Mouse (Mus musculus) megakaryocyte, embryonic 14.5 days (primary cell): ENCODE measurements at regions not wholly inside any gene's neighbourhood (a gene's known extent, or its start where the extent isn't known, plus 50 kb on each side); places are given as distances from the start of the nearest gene placed in this dataset.
A peak's percentile ranks its signal among the peaks of the same experiment; 100 is the strongest.

Experiments used
- H3K27me3 ChIP-seq: replicated peaks from 2 replicates; pipeline ENCODE3; 2012; ENCODE audit warnings: inconsistent platforms
- H3K36me3 ChIP-seq: replicated peaks from 2 replicates; pipeline ENCODE3; 2012; ENCODE audit warnings: low read length, inconsistent platforms, mixed read lengths
- H3K4me1 ChIP-seq: 2 replicates; pipeline ENCODE4 v1.6.1; 2012; ENCODE audit warnings: inconsistent platforms
- H3K4me3 ChIP-seq: replicated peaks from 2 replicates; pipeline ENCODE3; 2012; ENCODE audit warnings: moderate library complexity, mild to moderate bottlenecking, inconsistent platforms
- H3K9me3 ChIP-seq: 2 replicates; pipeline ENCODE4 v1.6.1; 2012; ENCODE audit warnings: inconsistent platforms
- FLI1 ChIP-seq: IDR thresholded peaks from 2 replicates; pipeline ENCODE4 v1.6.1; 2012; ENCODE audit warnings: low read length, inconsistent platforms, mixed read lengths
- GATA1 ChIP-seq: IDR thresholded peaks from 3 replicates; pipeline ENCODE4 v1.6.1; 2012; ENCODE audit warnings: mixed read lengths, low read length, inconsistent platforms, borderline replicate concordance

- Histone ChIP-seq H3K27me3 (peaks cover 7% of the 10 kb centered on the region), H3K9me3 (peaks cover 13% of the 10 kb centered on the region), H3K4me3 (no peak overlapping the region), H3K36me3 (no peaks in the 10 kb centered on the region), H3K4me1 (peaks cover 58% of the 10 kb centered on the region)
- TF ChIP-seq FLI1 (no peak), GATA1 (peak; percentile 73; the same call in 1 of the 3 replicates)
Observed at GRCm38 (mm10) chr11:57432299-57432698, 86.1 kb downstream of the Fam114a2 start.

- H3K4me3 ChIP-seq, result no peak overlapping the region
- no peaks in the 10 kb centered on the region for H3K36me3 ChIP-seq
- H3K9me3 ChIP-seq, result peaks cover 9% of the 10 kb centered on the region
- peaks cover 10% of the 10 kb centered on the region for H3K27me3 ChIP-seq
- no peak for TF ChIP-seq GATA1
- no peak for TF ChIP-seq FLI1
- peaks cover 61% of the 10 kb centered on the region for H3K4me1 ChIP-seq
Observed at GRCm38 (mm10) chr11:57431886-57432285, 86.5 kb downstream of the Fam114a2 start.

- Histone ChIP-seq H3K4me1 (peaks cover 31% of the 10 kb centered on the region), H3K36me3 (no peaks in the 10 kb centered on the region), H3K4me3 (no peak overlapping the region), H3K27me3 (peaks cover 10% of the 10 kb centered on the region), H3K9me3 (no peaks in the 10 kb centered on the region)
- TF ChIP-seq GATA1 (no peak), FLI1 (no peak)
Observed at GRCm38 (mm10) chr11:57426046-57426805, 92.2 kb downstream of the Fam114a2 start.

- peaks cover 5% of the 10 kb centered on the region for H3K27me3 ChIP-seq
- H3K4me3 ChIP-seq, result no peak overlapping the region
- peaks cover 14% of the 10 kb centered on the region for H3K9me3 ChIP-seq
- no peaks in the 10 kb centered on the region for H3K36me3 ChIP-seq
- TF ChIP-seq GATA1, result no peak
- no peak for TF ChIP-seq FLI1
- H3K4me1 ChIP-seq, result peaks cover 6% of the 10 kb centered on the region
Observed at GRCm38 (mm10) chr11:57419416-57419815, 99.0 kb downstream of the Fam114a2 start.

GRCm38 (mm10) chr11:57416011-57416410 lies 102.4 kb downstream of the Fam114a2 start:
- TF ChIP-seq FLI1 (no peak), GATA1 (no peak)
- H3K36me3 ChIP-seq, result no peaks in the 10 kb centered on the region
- no peak overlapping the region for H3K4me3 ChIP-seq
- peaks cover 14% of the 10 kb centered on the region for H3K9me3 ChIP-seq
- peaks cover 7% of the 10 kb centered on the region for H3K27me3 ChIP-seq
- peaks cover 6% of the 10 kb centered on the region for H3K4me1 ChIP-seq

GRCm38 (mm10) chr11:57415167-57415566 lies 103.2 kb downstream of the Fam114a2 start:
- peaks cover 14% of the 10 kb centered on the region for H3K9me3 ChIP-seq
- H3K36me3 ChIP-seq, result no peaks in the 10 kb centered on the region

GRCm38 (mm10) chr11:57414697-57415096 lies 103.7 kb downstream of the Fam114a2 start:
- H3K4me1 ChIP-seq, result peaks cover under 1% of the 10 kb centered on the region; the same call in 1 of the 2 replicates
- no peaks in the 10 kb centered on the region for H3K36me3 ChIP-seq
- TF ChIP-seq GATA1 (no peak), FLI1 (no peak)
- no peak overlapping the region for H3K4me3 ChIP-seq
- peaks cover 14% of the 10 kb centered on the region for H3K9me3 ChIP-seq
- peaks cover 9% of the 10 kb centered on the region for H3K27me3 ChIP-seq

More at GRCm38 (mm10) chr11:57415167-57415566, 103.2 kb downstream of the Fam114a2 start:
- peaks cover 7% of the 10 kb centered on the region for H3K27me3 ChIP-seq
- no peak for TF ChIP-seq FLI1
- TF ChIP-seq GATA1, result no peak
- H3K4me3 ChIP-seq, result no peak overlapping the region
- peaks cover 5% of the 10 kb centered on the region for H3K4me1 ChIP-seq

- H3K4me3 ChIP-seq, result no peak overlapping the region
- TF ChIP-seq GATA1 (no peak), FLI1 (no peak)
Observed at GRCm38 (mm10) chr11:57413271-57413670, 105.1 kb downstream of the Fam114a2 start.

GRCm38 (mm10) chr11:57412766-57413165 lies 105.7 kb downstream of the Fam114a2 start:
- Histone ChIP-seq H3K36me3 (no peaks in the 10 kb centered on the region), H3K4me1 (peaks cover 3% of the 10 kb centered on the region; the same call in 1 of the 2 replicates), H3K27me3 (peaks cover 12% of the 10 kb centered on the region), H3K9me3 (peaks cover 8% of the 10 kb centered on the region), H3K4me3 (no peak overlapping the region)
- no peak for TF ChIP-seq GATA1
- TF ChIP-seq FLI1, result no peak

More at GRCm38 (mm10) chr11:57413271-57413670, 105.1 kb downstream of the Fam114a2 start:
- peaks cover 9% of the 10 kb centered on the region for H3K27me3 ChIP-seq
- no peaks in the 10 kb centered on the region for H3K36me3 ChIP-seq
- peaks cover 3% of the 10 kb centered on the region; the same call in 1 of the 2 replicates for H3K4me1 ChIP-seq
- peaks cover 12% of the 10 kb centered on the region for H3K9me3 ChIP-seq

- TF ChIP-seq GATA1 (no peak), FLI1 (no peak)
- Histone ChIP-seq H3K4me1 (peaks cover 7% of the 10 kb centered on the region), H3K27me3 (peaks cover 8% of the 10 kb centered on the region), H3K4me3 (no peak overlapping the region), H3K9me3 (peaks cover 25% of the 10 kb centered on the region), H3K36me3 (no peaks in the 10 kb centered on the region)
Observed at GRCm38 (mm10) chr11:57404172-57404571, 114.2 kb downstream of the Fam114a2 start.
